Mouse (Mus musculus) hindbrain, embryonic 15.5 days (tissue): ENCODE data around the gene Phlpp1. TPM values are rescaled to one million over a fixed set of nuclear protein-coding genes. Genes with fewer than 3 reads are reported as not detected.

Source experiments
- ATAC-seq: fragments of 200-750 bp; cut with Nextera tagmentation; 2 replicates; pipeline ENCODE4 v1.8.0; 2017; ENCODE audit warnings: low read depth, moderate number of reproducible peaks, moderate TSS enrichment; ENCODE audit not compliant: low FRiP score
- H3K27ac ChIP-seq: fragments of 300-500 bp; sonication (generic); replicated peaks from 2 replicates; pipeline ENCODE4 v1.5.1; 2015; ENCODE audit warnings: mild to moderate bottlenecking, inconsistent platforms
- H3K27me3 ChIP-seq: fragments of 300-500 bp; sonication (generic); 2 replicates; pipeline ENCODE4 v1.6.1; 2015; ENCODE audit warnings: control low read depth, inconsistent platforms
- H3K36me3 ChIP-seq: fragments of 300-500 bp; sonication (generic); 2 replicates; pipeline ENCODE4 v1.6.1; 2015; ENCODE audit warnings: control low read depth, inconsistent platforms
- H3K4me1 ChIP-seq: fragments of 300-500 bp; sonication (generic); replicated peaks from 2 replicates; pipeline ENCODE4 v1.6.1; 2015; ENCODE audit warnings: control low read depth, inconsistent platforms
- H3K4me2 ChIP-seq: fragments of 300-500 bp; sonication (generic); 2 replicates; pipeline ENCODE4 v1.6.1; 2015; ENCODE audit warnings: moderate library complexity, mild to moderate bottlenecking, inconsistent platforms
- H3K4me3 ChIP-seq: fragments of 300-500 bp; sonication (generic); 2 replicates; pipeline ENCODE4 v1.5.1; 2015; ENCODE audit warnings: mild to moderate bottlenecking, inconsistent platforms
- H3K9ac ChIP-seq: fragments of 300-500 bp; sonication (generic); 2 replicates; pipeline ENCODE4 v1.6.1; 2015; ENCODE audit warnings: inconsistent platforms
- H3K9me3 ChIP-seq: fragments of 300-500 bp; sonication (generic); 2 replicates; pipeline ENCODE4 v1.6.1; 2016; ENCODE audit warnings: control low read depth, inconsistent platforms
- WGBS: fragments of 180-500 bp; shearing (Covaris S2); methylation state at CpG from one replicate; pipeline ENCODE4 v1.1.7; 2015; 5-methylcytosine and 5-hydroxymethylcytosine counted together
- polyA plus RNA-seq: library from polyadenylated mRNA; unstranded; fragments of >200 nt; fragmentation: Nextera tagmentation; extraction: Ambion mirVana; gene quantifications from 2 replicates; pipeline ENCODE4 v1.2.1, GENCODE M21; 2015

Phlpp1 gene
- polyA plus RNA-seq, 1 experiment from 2014 or later = 8.1 TPM

- H3K36me3 ChIP-seq = no peaks in the 10 kb centered on the region
- no peaks in the 10 kb centered on the region for H3K27me3 ChIP-seq
- H3K27ac ChIP-seq = no peak overlapping the region
- peaks cover 24% of the 10 kb centered on the region for H3K4me1 ChIP-seq
- 60% methylated on average over 5 of the region's 5 CpGs for WGBS
- no peak overlapping the region for H3K4me3 ChIP-seq
- H3K9ac ChIP-seq = no peak overlapping the region
- ATAC-seq = no peak
- no peak overlapping the region for H3K4me2 ChIP-seq
- no peaks in the 10 kb centered on the region for H3K9me3 ChIP-seq
Measured at GRCm38 (mm10) chr1:106169741-106170265, 1.7 kb upstream of the Phlpp1 start.

DNA sequence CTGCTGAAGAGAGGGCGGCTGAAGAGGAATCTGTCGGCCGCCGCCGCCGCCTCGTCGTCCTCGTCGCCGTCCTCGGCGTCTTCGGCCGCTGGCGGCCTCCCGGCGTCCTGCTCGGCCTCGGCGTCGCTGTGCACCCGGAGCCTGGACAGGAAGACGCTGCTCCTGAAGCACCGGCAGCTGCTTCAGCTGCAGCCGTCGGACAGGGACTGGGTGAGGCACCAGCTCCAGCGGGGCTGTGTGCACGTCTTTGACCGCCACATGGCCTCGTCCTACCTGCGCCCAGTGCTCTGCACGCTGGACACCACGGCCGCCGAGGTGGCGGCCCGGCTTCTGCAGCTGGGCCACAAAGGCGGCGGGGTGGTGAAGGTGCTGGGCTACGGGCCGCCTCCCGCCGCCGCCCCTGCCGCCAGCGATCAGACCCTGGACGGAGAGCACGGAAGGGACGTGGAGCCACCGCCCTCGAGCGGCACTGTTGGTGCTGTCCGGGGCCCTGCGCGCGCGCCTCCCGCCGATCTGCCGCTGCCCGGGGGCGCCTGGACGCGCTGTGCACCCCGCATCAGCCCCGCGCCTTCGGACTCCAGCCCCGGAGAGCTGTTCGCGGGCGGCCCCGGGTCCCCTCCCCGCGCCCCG is 864 bp downstream of the Phlpp1 start:
- H3K27ac ChIP-seq = peak overlapping the region; percentile 94
- no peaks in the 10 kb centered on the region for H3K9me3 ChIP-seq
- H3K4me3 ChIP-seq = peak overlapping the region; percentile 94
- ATAC-seq = 0 out of 2 replicates have a peak, but pooled peaks have one; percentile 2
- no peaks in the 10 kb centered on the region for H3K27me3 ChIP-seq
- peak overlapping the region; percentile 73 for H3K4me2 ChIP-seq
- WGBS = under 1% methylated on average over 56 of the region's 77 CpGs
- H3K36me3 ChIP-seq = no peaks in the 10 kb centered on the region
- H3K9ac ChIP-seq = peak overlapping the region; percentile 92
- H3K4me1 ChIP-seq = peaks cover 41% of the 10 kb centered on the region

DNA sequence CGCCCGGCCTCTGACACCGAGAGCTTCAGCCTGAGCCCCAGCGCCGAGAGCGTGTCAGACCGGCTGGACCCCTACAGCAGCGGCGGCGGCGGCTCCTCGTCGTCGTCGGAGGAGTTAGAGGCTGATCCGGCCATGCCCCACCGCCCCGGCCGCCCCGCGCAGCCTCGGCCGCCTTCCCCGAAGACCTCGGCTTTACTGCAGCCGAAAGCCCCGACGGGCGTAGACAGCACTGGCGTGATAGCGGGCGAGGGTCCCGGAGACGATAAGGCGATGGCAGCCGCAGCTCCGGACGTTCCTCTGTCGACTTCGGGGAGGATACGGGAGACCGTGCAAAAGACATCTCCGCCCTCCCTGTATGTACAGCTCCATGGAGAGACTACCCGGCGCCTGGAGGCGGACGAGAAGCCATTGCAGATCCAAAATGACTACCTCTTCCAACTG is 1.4 kb downstream of the Phlpp1 start:
- under 1% methylated on average over 45 of the region's 47 CpGs for WGBS
- no peak for ATAC-seq
- peak overlapping the region; percentile 94 for H3K4me3 ChIP-seq
- peak overlapping the region; percentile 73 for H3K4me2 ChIP-seq
- H3K36me3 ChIP-seq = no peaks in the 10 kb centered on the region
- no peaks in the 10 kb centered on the region for H3K27me3 ChIP-seq
- peak overlapping the region; percentile 94 for H3K27ac ChIP-seq
- peak overlapping the region; percentile 92 for H3K9ac ChIP-seq
- peaks cover 42% of the 10 kb centered on the region for H3K4me1 ChIP-seq
- H3K9me3 ChIP-seq = no peaks in the 10 kb centered on the region

- H3K9ac ChIP-seq = peak overlapping the region; percentile 92
- WGBS = 19% methylated on average over 9 of the region's 9 CpGs
- H3K4me2 ChIP-seq = peak overlapping the region; percentile 73
- no peaks in the 10 kb centered on the region for H3K9me3 ChIP-seq
- H3K36me3 ChIP-seq = no peaks in the 10 kb centered on the region
- peak overlapping the region; percentile 94; the same call in 1 of the 2 replicates for H3K27ac ChIP-seq
- peak overlapping the region; percentile 94 for H3K4me3 ChIP-seq
- H3K4me1 ChIP-seq = peaks cover 42% of the 10 kb centered on the region
- no peak for ATAC-seq
- H3K27me3 ChIP-seq = no peaks in the 10 kb centered on the region
Measured at GRCm38 (mm10) chr1:106173621-106174156, 2.1 kb downstream of the Phlpp1 start.

GRCm38 (mm10) chr1:106174598-106174997 is 3.0 kb downstream of the Phlpp1 start:
- H3K9me3 ChIP-seq = no peaks in the 10 kb centered on the region
- H3K9ac ChIP-seq = peak overlapping the region; percentile 31
- ATAC-seq = no peak
- H3K27me3 ChIP-seq = no peaks in the 10 kb centered on the region
- peaks cover 42% of the 10 kb centered on the region for H3K4me1 ChIP-seq
- H3K4me2 ChIP-seq = peak overlapping the region; percentile 73
- H3K36me3 ChIP-seq = no peaks in the 10 kb centered on the region
- no peak overlapping the region for H3K27ac ChIP-seq
- peak overlapping the region; percentile 94 for H3K4me3 ChIP-seq

DNA sequence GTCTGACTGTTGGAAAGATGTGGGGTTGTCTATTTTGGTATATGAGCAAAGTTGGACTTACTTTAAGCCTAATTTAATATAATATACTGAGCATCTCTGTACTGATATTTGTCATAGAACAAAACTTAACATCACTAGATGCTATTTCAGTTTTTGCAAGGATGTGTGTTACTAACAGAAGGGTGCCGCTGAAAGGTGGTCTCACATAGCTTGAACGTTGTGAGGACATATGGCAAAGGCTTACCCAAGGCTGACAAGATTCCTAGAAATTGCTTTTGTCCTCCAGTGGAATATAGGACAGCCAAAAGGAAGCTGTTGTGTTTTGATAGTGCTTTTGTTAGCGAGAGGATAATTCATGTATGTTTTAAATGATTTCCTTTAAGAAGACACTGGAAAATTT is 3.8 kb downstream of the Phlpp1 start:
- Histone ChIP-seq H3K9ac (peak overlapping the region; percentile 31), H3K4me2 (peak overlapping the region; percentile 73), H3K27me3 (no peaks in the 10 kb centered on the region), H3K4me3 (peak overlapping the region; percentile 33), H3K4me1 (peaks cover 42% of the 10 kb centered on the region), H3K9me3 (no peaks in the 10 kb centered on the region), H3K36me3 (no peaks in the 10 kb centered on the region), H3K27ac (no peak overlapping the region)
- ATAC-seq = no peak
- WGBS = 36% methylated on average over 3 of the region's 3 CpGs

GRCm38 (mm10) chr1:106176791-106177190 is 5.2 kb downstream of the Phlpp1 start:
- no peak for ATAC-seq
- Histone ChIP-seq H3K36me3 (no peaks in the 10 kb centered on the region), H3K9ac (no peak overlapping the region), H3K4me2 (peak overlapping the region; percentile 43), H3K4me3 (peak overlapping the region; percentile 13), H3K27ac (no peak overlapping the region), H3K27me3 (no peaks in the 10 kb centered on the region), H3K4me1 (peaks cover 36% of the 10 kb centered on the region), H3K9me3 (no peaks in the 10 kb centered on the region)
- 22% methylated on average over 1 of the region's 1 CpGs for WGBS

- no peaks in the 10 kb centered on the region for H3K27me3 ChIP-seq
- H3K4me1 ChIP-seq = peaks cover 35% of the 10 kb centered on the region
Measured at GRCm38 (mm10) chr1:106177868-106178790, 6.6 kb downstream of the Phlpp1 start.

DNA sequence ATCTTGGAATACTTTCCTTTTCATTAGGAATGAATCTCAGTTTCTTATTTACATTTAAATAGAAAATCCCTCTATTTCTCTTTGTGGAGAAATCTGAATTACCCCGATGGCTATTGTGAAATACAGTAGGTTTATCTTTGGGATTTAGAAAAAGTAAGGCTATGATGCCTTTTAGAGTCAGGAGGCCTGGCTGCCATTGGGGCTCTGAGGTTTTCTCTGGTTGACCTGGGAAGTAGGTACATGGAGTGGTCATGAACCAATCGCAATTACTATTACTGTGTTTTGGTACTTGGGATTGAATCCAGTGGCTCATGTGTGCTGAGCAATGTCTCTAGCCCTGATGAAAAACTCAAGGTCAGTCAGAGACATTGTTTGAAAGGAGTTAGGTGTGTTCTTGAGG is 12.1 kb downstream of the Phlpp1 start:
- ATAC-seq = no peak
- no peak overlapping the region for H3K9ac ChIP-seq

More at GRCm38 (mm10) chr1:106177868-106178790, 6.6 kb downstream of the Phlpp1 start:
- Histone ChIP-seq H3K9ac (no peak overlapping the region), H3K9me3 (no peaks in the 10 kb centered on the region), H3K4me2 (no peak overlapping the region), H3K4me3 (no peak overlapping the region), H3K27ac (no peak overlapping the region), H3K36me3 (no peaks in the 10 kb centered on the region)
- ATAC-seq = no peak
- WGBS = 67% methylated on average over 8 of the region's 8 CpGs

DNA sequence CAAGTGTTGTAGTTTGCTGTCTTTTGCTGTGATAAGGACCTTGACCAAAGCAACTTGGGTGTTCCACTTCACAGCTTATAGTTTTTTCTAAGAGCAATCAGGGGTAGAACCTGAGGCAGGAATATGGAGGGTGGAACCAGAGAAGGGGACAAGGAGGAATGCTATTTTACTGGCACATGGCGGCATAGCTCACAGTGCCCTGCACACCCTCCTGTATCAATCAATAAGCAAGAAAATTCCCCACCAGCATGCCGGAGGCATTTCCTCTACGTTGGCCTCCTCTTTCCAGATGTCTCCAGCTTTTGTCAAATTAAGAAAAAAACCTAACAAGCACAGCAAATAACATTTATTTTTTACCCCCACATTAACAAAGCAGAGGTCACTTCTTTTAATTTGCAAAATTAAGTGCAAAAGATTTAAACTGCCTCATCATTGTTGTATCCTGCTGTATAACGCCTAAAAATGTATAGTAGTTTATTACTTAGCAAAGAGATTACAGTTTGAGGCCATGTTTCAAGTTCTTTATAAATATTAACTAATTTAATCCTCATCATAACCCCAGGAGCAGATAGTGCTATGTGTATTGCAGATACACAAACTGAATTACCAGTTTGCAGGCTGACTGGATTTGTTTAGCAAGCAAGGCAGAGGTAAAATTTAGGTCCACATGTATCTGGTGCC is 13.4 kb downstream of the Phlpp1 start:
- H3K4me1 ChIP-seq = no peaks in the 10 kb centered on the region; the same call in 1 of the 2 replicates
- no peaks in the 10 kb centered on the region for H3K9me3 ChIP-seq
- ATAC-seq = no peak
- no peak overlapping the region for H3K9ac ChIP-seq
- WGBS = 73% methylated on average over 4 of the region's 4 CpGs
- H3K27me3 ChIP-seq = no peaks in the 10 kb centered on the region
- H3K36me3 ChIP-seq = no peaks in the 10 kb centered on the region
- no peak overlapping the region for H3K4me2 ChIP-seq
- no peak overlapping the region for H3K4me3 ChIP-seq
- no peak overlapping the region; the same call in 1 of the 2 replicates for H3K27ac ChIP-seq

More for the DNA sequence above, 12.1 kb downstream of the Phlpp1 start:
- Histone ChIP-seq H3K4me2 (no peak overlapping the region), H3K9me3 (no peaks in the 10 kb centered on the region), H3K36me3 (no peaks in the 10 kb centered on the region), H3K27me3 (no peaks in the 10 kb centered on the region), H3K27ac (no peak overlapping the region), H3K4me3 (no peak overlapping the region), H3K4me1 (no peaks in the 10 kb centered on the region; the same call in 1 of the 2 replicates)
- 96% methylated on average over 2 of the region's 2 CpGs for WGBS

- 58% methylated on average over 2 of the region's 2 CpGs for WGBS
- H3K27me3 ChIP-seq = no peaks in the 10 kb centered on the region
- no peak for ATAC-seq
Measured at GRCm38 (mm10) chr1:106185461-106185924, 13.9 kb downstream of the Phlpp1 start.

More at GRCm38 (mm10) chr1:106185461-106185924, 13.9 kb downstream of the Phlpp1 start:
- H3K36me3 ChIP-seq = no peaks in the 10 kb centered on the region
- H3K4me1 ChIP-seq = no peaks in the 10 kb centered on the region; the same call in 1 of the 2 replicates
- no peaks in the 10 kb centered on the region for H3K9me3 ChIP-seq
- no peak overlapping the region for H3K4me3 ChIP-seq
- no peak overlapping the region; the same call in 1 of the 2 replicates for H3K27ac ChIP-seq
- H3K9ac ChIP-seq = no peak overlapping the region
- no peak overlapping the region for H3K4me2 ChIP-seq
